Mouse (Mus musculus) hematopoietic multipotent progenitor cell, adult 10-12 weeks (in vitro differentiated cells): ENCODE results near the gene Naa15. TPM values are rescaled to one million over a fixed set of nuclear protein-coding genes. Genes with fewer than 3 reads are reported as not detected.

Experiments
- polyA plus RNA-seq: library from polyadenylated mRNA; stranded (reverse); fragments of >175 nt; gene quantifications from 2 replicates; pipeline ENCODE4 v1.2.3, GENCODE M21; 2012; ENCODE audit warnings: low replicate concordance

Gene Naa15
- 8.0 and 8.6 TPM in 2 replicates for polyA plus RNA-seq

DNA sequence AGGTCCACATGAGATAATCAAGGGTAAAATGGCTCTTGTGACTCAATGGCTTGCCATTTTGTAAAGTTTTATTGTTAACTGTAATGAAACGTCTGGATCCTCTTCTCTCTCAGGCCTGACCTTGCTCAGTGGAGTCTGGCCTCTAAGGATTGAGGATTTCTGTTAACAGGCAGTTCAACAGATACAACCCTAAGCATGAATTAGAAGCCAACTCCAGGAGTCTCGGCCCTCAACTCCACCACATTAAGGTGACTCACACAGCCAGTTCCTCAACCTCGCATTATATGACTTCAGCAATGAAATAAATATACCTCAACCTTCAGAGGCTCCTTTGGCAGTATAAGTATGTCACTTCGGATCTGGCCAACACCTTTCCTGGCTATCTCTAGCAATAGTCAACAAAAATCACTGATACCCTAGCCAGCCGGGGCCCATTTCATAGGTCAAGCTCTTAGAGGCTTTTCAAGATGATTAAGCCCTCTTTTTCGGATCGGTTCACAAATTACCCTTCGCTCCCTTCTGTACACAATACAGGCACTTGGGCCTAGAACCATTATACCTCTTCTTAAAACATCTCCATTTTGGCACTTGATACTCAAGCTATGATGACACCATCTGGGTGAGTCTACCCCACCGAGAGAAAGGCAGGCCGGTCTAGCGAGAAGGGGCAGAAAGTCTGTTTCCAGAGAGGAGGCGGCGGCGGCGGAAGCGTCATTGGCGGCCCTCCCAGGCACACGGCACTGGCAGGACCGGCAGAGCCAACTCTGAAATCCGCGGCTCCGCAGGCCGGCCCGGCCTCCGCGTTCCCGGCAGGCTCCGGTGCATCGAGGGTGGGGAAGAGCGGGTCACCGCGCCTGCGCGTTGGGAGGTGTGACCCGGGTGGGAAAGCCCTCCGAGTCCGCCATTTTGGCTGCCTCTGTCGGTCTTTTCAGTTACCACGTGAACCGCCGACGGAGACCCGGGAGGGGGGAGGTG, at the start of gene Naa15:
Gene Naa15, plus strand, starts transcription at position 51 of the 975 bp plus-strand sequence.

DNA sequence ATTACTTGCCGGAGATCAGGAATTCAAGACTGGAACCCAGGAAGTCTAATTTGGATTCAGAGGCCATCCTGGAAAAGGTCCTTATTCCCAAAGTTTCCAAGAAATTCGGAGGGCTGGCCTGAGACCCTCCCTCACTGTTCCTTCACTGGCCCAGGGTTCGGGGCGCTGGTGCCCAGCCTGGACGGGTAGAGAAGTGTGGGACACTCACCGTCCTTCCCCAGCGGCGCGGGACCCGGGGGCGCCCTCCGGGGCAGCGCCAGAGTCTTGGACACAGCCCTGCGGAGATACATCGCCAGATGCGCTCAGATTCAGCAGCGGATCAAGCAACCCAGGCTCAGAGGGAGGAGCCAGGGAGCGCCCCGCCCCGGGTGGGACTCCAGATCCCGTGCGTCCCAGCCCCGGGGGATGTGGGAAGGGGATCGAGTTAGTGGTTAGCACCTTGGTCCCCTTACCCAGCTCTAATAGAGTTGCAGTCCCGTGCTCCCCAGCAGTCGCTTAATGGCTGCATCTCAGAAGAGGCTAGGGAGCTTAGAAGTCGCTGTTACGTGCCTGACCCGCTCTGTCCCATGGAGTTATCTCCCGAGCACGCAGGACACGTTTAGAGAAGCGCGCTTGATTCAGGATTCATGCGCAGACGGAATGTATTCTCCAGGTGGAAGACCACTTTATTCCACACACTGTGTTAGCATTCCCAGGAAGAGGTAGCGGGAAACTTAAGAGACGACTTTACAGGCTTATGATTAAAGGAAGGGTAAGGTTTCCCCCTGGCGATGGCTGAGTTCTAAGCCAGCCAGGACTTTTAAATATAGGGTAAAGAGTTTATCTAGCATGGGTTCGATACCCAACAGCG, 18.5 kb upstream of the Naa15 start, which contains the start of gene Mgarp:
Gene Mgarp, minus strand, starts transcription at position 520 of the 850 bp plus-strand sequence.

GRCm38 (mm10) chr3:51408561-51409183, 6.3 kb upstream of the Naa15 start, which contains the start of gene Ndufc1:
Ndufc1 (minus strand) TSS chr3:51408988.

GRCm38 (mm10) chr3:51483741-51484359, 68.9 kb downstream of the Naa15 start, which contains the start of gene Rab33b:
Rab33b (plus strand) TSS chr3:51483920.

Other genes with a start within 250 kb of the Naa15 start
- gene Noct, start 190.7 kb upstream of the Naa15 start, polyA plus RNA-seq = 3.4 and 3.8 TPM in 2 replicates
- gene Elf2, start 74.5 kb upstream of the Naa15 start, polyA plus RNA-seq = 23.3 and 49.5 TPM in 2 replicates
- gene Mgarp, start 18.4 kb upstream of the Naa15 start, polyA plus RNA-seq = 0.11 and 0.25 TPM in 2 replicates
- gene Ndufc1, start 6.2 kb upstream of the Naa15 start, polyA plus RNA-seq = 1.2 and 36.4 TPM in 2 replicates
- gene Rab33b, start 68.8 kb downstream of the Naa15 start, polyA plus RNA-seq = 14.2 and 17.7 TPM in 2 replicates
- 6.8 and 10.1 TPM in 2 replicates for gene Setd7, start 145.7 kb downstream of the Naa15 start, polyA plus RNA-seq
- gene Mgst2, start 245.2 kb downstream of the Naa15 start, polyA plus RNA-seq = 3.0 and 3.4 TPM in 2 replicates